Comparison of ENCODE assay signal across 9 mouse cellular contexts in the genomic region with DNA sequence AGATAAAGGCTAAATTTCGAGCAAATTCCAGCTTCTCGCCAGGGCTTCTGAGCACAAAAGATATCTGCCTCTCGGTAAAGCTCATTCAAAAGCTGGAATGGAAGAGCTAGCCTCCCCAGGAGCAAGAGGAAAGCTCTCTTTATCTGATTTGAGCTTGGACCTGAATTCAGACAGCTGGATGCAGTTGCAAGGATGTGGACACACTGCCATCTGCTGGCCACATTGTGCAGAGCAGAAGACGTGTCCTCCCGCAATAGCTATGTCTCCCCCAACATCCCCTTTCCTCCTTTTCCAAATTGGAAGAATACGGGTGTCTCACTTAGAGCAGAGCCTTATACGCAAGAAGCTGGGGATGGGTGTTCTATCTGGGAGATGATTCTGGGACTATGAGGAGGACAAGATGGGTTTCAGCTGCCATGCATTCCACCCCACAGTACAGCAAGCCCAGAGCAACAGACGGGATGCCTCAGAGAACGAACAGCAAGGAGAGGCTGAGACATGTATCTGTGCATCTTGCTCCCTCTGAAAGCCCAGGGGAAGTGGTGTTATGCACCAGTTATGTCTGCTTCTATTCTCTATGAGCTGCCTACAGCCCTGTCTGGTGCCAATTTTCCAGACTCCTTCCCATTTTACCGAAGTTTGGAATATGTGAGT. TPM values are rescaled to one million over a fixed set of nuclear protein-coding genes. Genes with fewer than 3 reads are reported as not detected.
DNase-seq lines count a peak whose midpoint lies in the region; TF ChIP-seq lines count a peak whose summit lies in the region.
"Had no signal": no experiment of that assay in that cellular context is flagged by ENCODE, and none has a peak within 500 bp of the region (broad histone marks: within the 10 kb centered on the region; RNA-seq: fewer than 3 reads in every experiment).

No protein-coding gene starts in this region.

- TF ChIP-seq CTCF in C2C12 (IDR thresholded peaks at IDR 0.05; ENCODE audit: control insufficient read depth, insufficient read depth, insufficient read length): peak; percentile 68
- peak; percentile 99 for TF ChIP-seq CTCF in lung, adult 2 months (IDR thresholded peaks at IDR 0.05; ENCODE audit: insufficient read depth, low read length)

- no peaks in the 10 kb centered on the region for H3K79me2 ChIP-seq in C2C12 (ENCODE audit: control insufficient read depth, insufficient read depth)

- H3K27me3 ChIP-seq in C2C12 (ENCODE audit: control insufficient read depth, insufficient read depth, insufficient read length): peaks cover 14% of the 10 kb centered on the region

- no peak overlapping the region for H3K4me3 ChIP-seq in C2C12 (ENCODE audit: insufficient read depth, poor library complexity, severe bottlenecking)
- no peak overlapping the region for H3K4me3 ChIP-seq in lung, adult 2 months (replicated peaks; ENCODE audit: extremely low read depth, low read depth, low read length)
- H3K4me3 ChIP-seq: heart, embryonic 13.5 days had no signal

- 26% methylated on average over 10 of the region's 10 CpGs for WGBS in lung, adult 2 months

- H3ac ChIP-seq in C2C12 (ENCODE audit: control insufficient read depth, insufficient read length, low read depth): no peak overlapping the region

- no peak for TF ChIP-seq POLR2A in lung, adult 2 months (IDR thresholded peaks at IDR 0.05; ENCODE audit: borderline replicate concordance, extremely low read depth, low read depth, low read length)

- DNase-seq in adrenal gland, adult 18-20 months (ENCODE audit: low spot score in 2 of 2): peak; percentile 71 to 74
- peak; percentile 84 for DNase-seq in embryo, embryonic 10.5 days (ENCODE audit: low spot score)
- peak; percentile 7 to 27 for DNase-seq in heart, adult 9 months (ENCODE audit: low spot score in 2 of 2)
- peak; percentile 53 to 87 for DNase-seq in kidney, postnatal 36 days
- peak; percentile 71 for DNase-seq in lung, adult 2 months
- DNase-seq in retina, embryonic 14.5 days (ENCODE audit: low spot score): peak; percentile 82
- DNase-seq in thymus, postnatal 4 days: peak; percentile 80

- H3K4me1 ChIP-seq in lung, adult 2 months (ENCODE audit: control insufficient read depth, insufficient read depth, low read length): no peaks in the 10 kb centered on the region
- H3K4me1 ChIP-seq: heart, embryonic 13.5 days had no signal

- no peaks in the 10 kb centered on the region for H3K79me3 ChIP-seq in C2C12 (ENCODE audit: low read depth)

- H3K36me3 ChIP-seq in C2C12 (ENCODE audit: control insufficient read depth, insufficient read depth): no peaks in the 10 kb centered on the region
- H3K36me3 ChIP-seq: heart, embryonic 13.5 days had no signal

TF ChIP-seq in C2C12, 6 proteins besides CTCF, POLR2A, EP300 and RAD21:
- no peak for TF ChIP-seq USF1 (IDR thresholded peaks at IDR 0.05; ENCODE audit: low read depth)
- no peak for TF ChIP-seq MYOG (IDR thresholded peaks at IDR 0.05; ENCODE audit: control insufficient read depth, extremely low read depth, insufficient read length)
- no peak for TF ChIP-seq MYOD1 (IDR thresholded peaks at IDR 0.05; ENCODE audit: control insufficient read depth, insufficient read length, low read depth)
- TF ChIP-seq MAX (IDR thresholded peaks at IDR 0.05): no peak
- no peak for TF ChIP-seq FOSL1 (IDR thresholded peaks at IDR 0.05; ENCODE audit: insufficient read depth, low read length, poor library complexity, severe bottlenecking)
- TF ChIP-seq CEBPB (IDR thresholded peaks at IDR 0.05; ENCODE audit: low read depth): no peak

RNA-seq across cellular contexts. Expression of a gene that starts 16.3 kb away (rescaled TPM):
- polyA plus RNA-seq in C2C12 (2012; fragmentation: generic; extraction: Trizol): not detected
- total RNA-seq in adrenal gland, adult 18-20 months (2021): under 1 TPM; 0.10 to 0.30 TPM
- 0.32 and 0.56 TPM in 2 replicates for polyA plus RNA-seq in lung, adult 2 months (2012; rRNA removed)

RNA-seq across cellular contexts. Expression of a gene that starts 45.0 kb away (rescaled TPM):
- polyA plus RNA-seq in C2C12 (2012; fragmentation: generic; extraction: Trizol): 1.4 TPM
- 1 to 10 TPM; 1.9 to 2.7 TPM for total RNA-seq in adrenal gland, adult 18-20 months (2021)
- 1.7 and 2.6 TPM in 2 replicates for polyA plus RNA-seq in lung, adult 2 months (2012; rRNA removed)

RNA-seq across cellular contexts. Expression of a gene that starts 57.8 kb away (rescaled TPM):
- polyA plus RNA-seq in C2C12 (2012; fragmentation: generic; extraction: Trizol): 49.6 TPM
- 10 to 100 TPM; 73.7 to 81.6 TPM for total RNA-seq in adrenal gland, adult 18-20 months (2021)
- 47.3 and 49.1 TPM in 2 replicates for polyA plus RNA-seq in lung, adult 2 months (2012; rRNA removed)

Comparison
In these comparisons a context has a peak if more than half of its experiments do, and no peak if none do; other contexts are left out.
1. DNase-seq: peak in every context shown above with its lines; median percentile 84 in embryo, embryonic 10.5 days; 82 in retina, embryonic 14.5 days; 80 in thymus, postnatal 4 days; 72 in adrenal gland, adult 18-20 months; 71 in lung, adult 2 months; 70 in kidney, postnatal 36 days; 17 in heart, adult 9 months.